Mouse (Mus musculus) myocyte (in vitro differentiated cells): ENCODE results near the gene 1600002K03Rik. TPM values are rescaled to one million over a fixed set of nuclear protein-coding genes. Genes with fewer than 3 reads are reported as not detected.

Experiments used
- H3K27me3 ChIP-seq: one replicate; pipeline ENCODE4 v1.6.1; 2011; ENCODE audit not compliant: control insufficient read depth, insufficient read depth, insufficient read length
- H3K36me3 ChIP-seq: one replicate; pipeline ENCODE4 v1.6.1; 2011; ENCODE audit not compliant: control insufficient read depth, insufficient read depth
- H3K4me2 ChIP-seq: one replicate; pipeline ENCODE4 v1.6.1; 2011; ENCODE audit warnings: low read depth, control low read depth
- H3K4me3 ChIP-seq: one replicate; pipeline ENCODE4 v1.5.1; 2011; ENCODE audit warnings: mild to moderate bottlenecking, control low read depth, moderate library complexity
- H3K79me2 ChIP-seq: one replicate; pipeline ENCODE4 v1.6.1; 2011; ENCODE audit not compliant: control insufficient read depth, insufficient read depth
- H3ac ChIP-seq: one replicate; pipeline ENCODE4 v1.6.1; 2011; ENCODE audit not compliant: control insufficient read depth, insufficient read length
- CEBPB ChIP-seq: IDR thresholded peaks from 2 replicates; pipeline ENCODE4 v1.6.1; 2011; ENCODE audit warnings: mild to moderate bottlenecking, moderate library complexity; ENCODE audit not compliant: poor library complexity, insufficient read depth, severe bottlenecking
- MAX ChIP-seq: IDR thresholded peaks from one replicate; pipeline ENCODE4 v1.6.1; 2011; ENCODE audit warnings: low read depth, mild to moderate bottlenecking, control low read depth
- MYOD1 ChIP-seq, 3 experiments: IDR thresholded peaks; one replicate each; pipeline ENCODE4 v1.6.1; 2011; ENCODE audit warnings: control low read depth in 2 of 3, low read depth in 2 of 3, mild to moderate bottlenecking in 2 of 3, moderate library complexity in 1 of 3; ENCODE audit not compliant: insufficient read length in 2 of 3, control insufficient read depth in 1 of 3
- MYOG ChIP-seq, 3 experiments: IDR thresholded peaks; one replicate each; pipeline ENCODE4 v1.6.1; 2011; ENCODE audit warnings: control low read depth in 2 of 3, low read depth in 2 of 3, mild to moderate bottlenecking in 2 of 3; ENCODE audit not compliant: insufficient read length in 2 of 3, control insufficient read depth in 1 of 3, insufficient read depth in 1 of 3
- POLR2A ChIP-seq: IDR thresholded peaks from one replicate; pipeline ENCODE4 v1.6.1; 2011; ENCODE audit warnings: low read depth, mild to moderate bottlenecking, control low read depth, moderate library complexity; ENCODE audit not compliant: insufficient read length
- POLR2AphosphoS2 ChIP-seq: IDR thresholded peaks from one replicate; pipeline ENCODE4 v1.6.1; 2011; ENCODE audit warnings: low read depth, control low read depth; ENCODE audit not compliant: insufficient read length
- REST ChIP-seq: IDR thresholded peaks from one replicate; pipeline ENCODE4 v1.6.1; 2011; ENCODE audit warnings: mild to moderate bottlenecking, control low read depth, moderate library complexity; ENCODE audit not compliant: insufficient read depth, insufficient read length
- SRF ChIP-seq: IDR thresholded peaks from one replicate; pipeline ENCODE4 v1.6.1; 2011; ENCODE audit warnings: low read depth; ENCODE audit not compliant: control insufficient read depth, insufficient read length
- TCF12 ChIP-seq: IDR thresholded peaks from one replicate; pipeline ENCODE4 v1.6.1; 2011; ENCODE audit warnings: mild to moderate bottlenecking, control low read depth; ENCODE audit not compliant: poor library complexity, insufficient read depth, severe bottlenecking
- TCF3 ChIP-seq: IDR thresholded peaks from one replicate; pipeline ENCODE4 v1.6.1; 2011; ENCODE audit warnings: low read depth, control low read depth; ENCODE audit not compliant: insufficient read length
- USF1 ChIP-seq: IDR thresholded peaks from one replicate; pipeline ENCODE4 v1.6.1; 2011; ENCODE audit warnings: low read depth, mild to moderate bottlenecking, control low read depth, moderate library complexity
- polyA plus RNA-seq: library from polyadenylated mRNA; unstranded; fragments of >200 nt; fragmentation: generic; extraction: Trizol; gene quantifications from one replicate; pipeline ENCODE4 v1.2.1, GENCODE M21; 2012; ENCODE audit warnings: missing spikeins

The 1600002K03Rik gene
- polyA plus RNA-seq, 1 experiment, result 23.5 TPM

DNA sequence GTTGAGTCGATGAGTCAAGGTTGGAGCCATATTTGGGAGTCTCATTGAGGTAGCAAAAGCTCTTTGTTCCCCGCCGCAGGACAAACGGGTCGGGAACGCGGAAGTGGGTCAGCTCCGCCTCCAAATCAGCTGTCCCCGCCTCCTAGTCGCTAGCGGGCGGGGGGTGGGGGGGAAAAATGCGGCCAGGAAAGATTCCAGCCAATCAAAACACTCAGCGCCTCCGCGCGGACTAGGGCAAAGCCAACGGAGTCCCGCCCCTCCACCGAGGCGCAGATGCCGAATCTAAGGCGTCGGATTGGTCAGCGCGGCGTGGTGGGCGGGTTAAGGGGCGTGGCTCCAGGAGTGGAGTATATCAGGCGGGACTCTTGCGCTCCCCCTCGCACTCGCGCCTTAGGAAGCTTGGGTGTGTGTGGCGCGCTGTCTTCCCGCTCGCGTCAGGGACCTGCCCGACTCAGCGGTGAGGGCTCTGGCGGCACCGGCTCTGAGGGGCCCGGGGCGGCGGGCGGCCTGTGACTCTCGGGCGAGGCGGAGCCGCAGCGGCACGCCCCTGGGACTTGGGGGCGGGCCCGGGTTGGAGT lies 5.2 kb upstream of the 1600002K03Rik start:
- H3K4me2 ChIP-seq, result peak overlapping the region; percentile 100
- peak overlapping the region; percentile 58 for H3K4me3 ChIP-seq
- peak overlapping the region; percentile 63 for H3ac ChIP-seq
- no peaks in the 10 kb centered on the region for H3K27me3 ChIP-seq
- peak in 1 of 3 experiments; percentile 46 for TF ChIP-seq MYOG (IDR thresholded peaks at IDR 0.05; ENCODE audit: control insufficient read depth in 1 of 3, insufficient read depth in 1 of 3, insufficient read length in 2 of 3, low read depth in 2 of 3)
- TF ChIP-seq POLR2AphosphoS2, result peak; percentile 99
- TF ChIP-seq TCF3, result no peak
- TF ChIP-seq USF1, result no peak
- peak in 1 of 3 experiments; percentile 40 for TF ChIP-seq MYOD1 (IDR thresholded peaks at IDR 0.05; ENCODE audit: control insufficient read depth in 1 of 3, insufficient read length in 2 of 3, low read depth in 2 of 3)
- peak; percentile 99 for TF ChIP-seq POLR2A
- peak; percentile 24 for TF ChIP-seq REST
- TF ChIP-seq SRF, result peak; percentile 80
- H3K36me3 ChIP-seq, result peaks cover 6% of the 10 kb centered on the region
- H3K79me2 ChIP-seq, result peaks cover 20% of the 10 kb centered on the region

GRCm38 (mm10) chr10:80168038-80168661 lies 4.6 kb upstream of the 1600002K03Rik start:
- peaks cover 6% of the 10 kb centered on the region for H3K36me3 ChIP-seq
- peak overlapping the region; percentile 58 for H3K4me3 ChIP-seq
- H3K4me2 ChIP-seq, result peak overlapping the region; percentile 90
- TF ChIP-seq POLR2AphosphoS2, result peak; percentile 42
- TF ChIP-seq POLR2A, result peak; percentile 60
- no peak for TF ChIP-seq MAX
- H3K27me3 ChIP-seq, result no peaks in the 10 kb centered on the region
- peaks cover 20% of the 10 kb centered on the region for H3K79me2 ChIP-seq
- peak overlapping the region; percentile 63 for H3ac ChIP-seq

DNA sequence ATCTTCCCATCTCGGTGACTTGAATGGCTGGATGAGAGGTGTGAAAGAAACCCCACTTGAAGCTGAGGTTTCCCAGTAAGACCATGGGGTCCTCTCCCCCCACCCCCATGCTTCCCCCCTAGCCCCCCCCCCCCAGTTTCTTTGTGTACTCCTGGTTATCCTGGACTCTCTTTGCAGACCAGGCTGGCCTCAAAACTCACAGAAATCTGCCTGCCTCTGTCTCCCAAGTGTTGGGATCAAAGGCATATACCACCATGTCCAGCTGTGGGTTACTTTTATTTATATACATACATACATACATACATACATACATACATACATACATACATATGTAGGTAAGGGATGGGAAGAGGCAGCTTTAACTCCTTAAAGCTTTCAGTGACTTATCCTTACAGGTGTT lies 3.7 kb upstream of the 1600002K03Rik start:
- Histone ChIP-seq H3K79me2 (peaks cover 20% of the 10 kb centered on the region), H3K36me3 (peaks cover 6% of the 10 kb centered on the region), H3K27me3 (no peaks in the 10 kb centered on the region), H3ac (no peak overlapping the region), H3K4me2 (peak overlapping the region; percentile 90), H3K4me3 (peak overlapping the region; percentile 58)
- TF ChIP-seq REST, result no peak
- no peak for TF ChIP-seq SRF
- no peak for TF ChIP-seq CEBPB
- no peak for TF ChIP-seq TCF3
- no peak for TF ChIP-seq MYOD1 (IDR thresholded peaks at IDR 0.05; ENCODE audit: control insufficient read depth in 1 of 3, insufficient read length in 2 of 3, low read depth in 2 of 3)
- no peak for TF ChIP-seq MAX
- no peak for TF ChIP-seq TCF12
- TF ChIP-seq POLR2AphosphoS2, result no peak
- no peak for TF ChIP-seq USF1

DNA sequence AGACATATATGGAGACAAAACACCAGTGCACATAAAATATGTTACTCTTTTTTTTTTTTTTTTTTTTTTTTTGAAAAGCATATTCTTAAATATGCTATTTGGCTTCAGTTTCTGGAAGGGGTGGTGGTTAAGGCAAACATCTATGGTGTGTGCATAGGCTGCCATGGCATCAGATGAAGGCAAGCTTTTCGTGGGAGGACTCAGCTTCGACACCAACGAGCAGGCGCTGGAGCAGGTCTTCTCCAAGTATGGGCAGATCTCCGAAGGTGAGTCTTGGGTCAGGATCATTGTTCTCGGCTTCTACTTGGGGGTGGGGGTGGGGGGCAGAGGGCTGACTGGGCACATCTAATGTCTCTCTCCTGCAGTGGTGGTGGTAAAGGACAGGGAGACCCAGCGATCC lies 3.1 kb upstream of the 1600002K03Rik start:
- Histone ChIP-seq H3ac (no peak overlapping the region), H3K79me2 (peaks cover 20% of the 10 kb centered on the region), H3K4me3 (no peak overlapping the region), H3K4me2 (no peak overlapping the region), H3K36me3 (peaks cover 6% of the 10 kb centered on the region), H3K27me3 (no peaks in the 10 kb centered on the region)
- TF ChIP-seq POLR2A (no peak), MYOD1 (IDR thresholded peaks at IDR 0.05; ENCODE audit: control insufficient read depth in 1 of 3, insufficient read length in 2 of 3, low read depth in 2 of 3) (no peak), SRF (no peak), POLR2AphosphoS2 (peak; percentile 26), CEBPB (no peak)

- H3K79me2 ChIP-seq, result peaks cover 20% of the 10 kb centered on the region
- TF ChIP-seq MYOG (IDR thresholded peaks at IDR 0.05; ENCODE audit: control insufficient read depth in 1 of 3, insufficient read depth in 1 of 3, insufficient read length in 2 of 3, low read depth in 2 of 3) (no peak), SRF (no peak), POLR2A (no peak), REST (no peak), CEBPB (no peak), TCF3 (no peak), POLR2AphosphoS2 (no peak), MAX (no peak)
- H3ac ChIP-seq, result no peak overlapping the region
- no peak overlapping the region for H3K4me3 ChIP-seq
- peaks cover 6% of the 10 kb centered on the region for H3K36me3 ChIP-seq
- no peaks in the 10 kb centered on the region for H3K27me3 ChIP-seq
- no peak overlapping the region for H3K4me2 ChIP-seq
Observed at GRCm38 (mm10) chr10:80170052-80170451, 2.7 kb upstream of the 1600002K03Rik start.
